Mouse (Mus musculus) urinary bladder, postnatal 10 days (tissue): ENCODE results near the gene Uso1.

Experiments used
- DNase-seq: peaks from one replicate; pipeline ENCODE4 v3.0.0; 2022; ENCODE audit warnings: low spot score

The Uso1 gene

GRCm38 (mm10) chr5:92196895-92197811 lies 59.4 kb downstream of the Uso1 start:
- DNase-seq: no peak

- DNase-seq: no peak
These were observed 60.5 kb downstream of the Uso1 start for GRCm38 (mm10) chr5:92198266-92198665.

- DNase-seq: no peak
These were observed 66.7 kb downstream of the Uso1 start for GRCm38 (mm10) chr5:92204162-92205036.

- DNase-seq: no peak
These were observed 67.4 kb downstream of the Uso1 start for GRCm38 (mm10) chr5:92205184-92205583.

- no peak for DNase-seq
These were observed 68.0 kb downstream of the Uso1 start for GRCm38 (mm10) chr5:92205706-92206105.

- no peak for DNase-seq
These were observed 68.4 kb downstream of the Uso1 start for GRCm38 (mm10) chr5:92206121-92206520.

- DNase-seq: no peak
These were observed 72.5 kb downstream of the Uso1 start for GRCm38 (mm10) chr5:92210205-92210604.

GRCm38 (mm10) chr5:92212231-92212630 lies 74.5 kb downstream of the Uso1 start:
- DNase-seq: no peak

- no peak for DNase-seq
These were observed 77.6 kb downstream of the Uso1 start, which contains the start of gene U90926 for GRCm38 (mm10) chr5:92215308-92215707. Gene U90926 (minus strand): TSS chr5:92215408.

GRCm38 (mm10) chr5:92218915-92219793 lies 81.4 kb downstream of the Uso1 start:
- DNase-seq: no peak

GRCm38 (mm10) chr5:92219826-92220225 lies 82.1 kb downstream of the Uso1 start:
- DNase-seq: no peak

GRCm38 (mm10) chr5:92220287-92220902 lies 82.7 kb downstream of the Uso1 start:
- no peak for DNase-seq

- DNase-seq: no peak
These were observed 90.0 kb downstream of the Uso1 start for GRCm38 (mm10) chr5:92227782-92228181.

GRCm38 (mm10) chr5:92228776-92229175 lies 91.0 kb downstream of the Uso1 start:
- DNase-seq: no peak

GRCm38 (mm10) chr5:92229514-92229913 lies 91.8 kb downstream of the Uso1 start:
- DNase-seq: no peak

- no peak for DNase-seq
These were observed 92.6 kb downstream of the Uso1 start for GRCm38 (mm10) chr5:92230306-92230705.

GRCm38 (mm10) chr5:92231836-92232235 lies 94.1 kb downstream of the Uso1 start:
- DNase-seq: no peak

- DNase-seq: no peak
These were observed 95.6 kb downstream of the Uso1 start for GRCm38 (mm10) chr5:92233366-92233765.

GRCm38 (mm10) chr5:92234939-92235557 lies 97.3 kb downstream of the Uso1 start:
- no peak for DNase-seq

GRCm38 (mm10) chr5:92239333-92240232 lies 101.8 kb downstream of the Uso1 start:
- no peak for DNase-seq
